Mouse (Mus musculus): Measurements from ENCODE around the gene Adcyap1r1.

GRCm38 (mm10) chr6:55482471-55482870 is 30.7 kb downstream of the Adcyap1r1 start:
- TF ChIP-seq CTCF (IDR thresholded peaks at IDR 0.05; ENCODE audit: control insufficient read depth, insufficient read depth, low read length) (no peak), POLR2A (IDR thresholded peaks at IDR 0.05; ENCODE audit: borderline replicate concordance, control insufficient read depth, low read depth, low read length) (no peak)

Data from bone marrow, adult 2 months (tissue).